Mouse (Mus musculus): ENCODE results near the gene Rd3.

The Rd3 gene

GRCm38 (mm10) chr1:191963948-191964772, 13.0 kb upstream of the Rd3 start:
- DNase-seq = peak; percentile 96 to 98

- peak; percentile 84 to 90 for DNase-seq
Observed at GRCm38 (mm10) chr1:191964773-191965481, 12.2 kb upstream of the Rd3 start.

GRCm38 (mm10) chr1:191969939-191970338, 7.2 kb upstream of the Rd3 start:
- no peak for DNase-seq

- DNase-seq = peak; percentile 71 to 83
Observed at GRCm38 (mm10) chr1:191974509-191975405, 2.4 kb upstream of the Rd3 start.

GRCm38 (mm10) chr1:191981426-191982102, 4.4 kb downstream of the Rd3 start:
- DNase-seq = peak in 1 of 2 experiments; percentile 37

GRCm38 (mm10) chr1:191986674-191987480, 9.7 kb downstream of the Rd3 start:
- DNase-seq = no peak

GRCm38 (mm10) chr1:191987481-191987769, 10.3 kb downstream of the Rd3 start:
- no peak for DNase-seq

- DNase-seq = no peak
Observed at GRCm38 (mm10) chr1:191988646-191989045, 11.5 kb downstream of the Rd3 start.

GRCm38 (mm10) chr1:191989060-191989459, 11.9 kb downstream of the Rd3 start:
- no peak for DNase-seq

GRCm38 (mm10) chr1:191989994-191990393, 12.8 kb downstream of the Rd3 start:
- DNase-seq = peak; percentile 98 to 99

- peak in 1 of 2 experiments; percentile 57 for DNase-seq
Observed at GRCm38 (mm10) chr1:191992040-191992780, 15.0 kb downstream of the Rd3 start.

GRCm38 (mm10) chr1:191994476-191994875, 17.3 kb downstream of the Rd3 start:
- DNase-seq = no peak

- peak; percentile 61 to 86 for DNase-seq
Observed at GRCm38 (mm10) chr1:191995488-191995887, 18.3 kb downstream of the Rd3 start.

- peak; percentile 65 to 86 for DNase-seq
Observed at GRCm38 (mm10) chr1:191995916-191996315, 18.7 kb downstream of the Rd3 start.

- no peak for DNase-seq
Observed at GRCm38 (mm10) chr1:191996621-191997185, 19.5 kb downstream of the Rd3 start.

- DNase-seq = no peak
Observed at GRCm38 (mm10) chr1:191999022-191999421, 21.9 kb downstream of the Rd3 start.

Data from kidney, postnatal 25 days (tissue).